Mouse (Mus musculus): ENCODE measurements around the gene Colq. TPM values are rescaled to one million over a fixed set of nuclear protein-coding genes. Genes with fewer than 3 reads are reported as not detected.

The Colq gene
- total RNA-seq, 4 experiments from 2014 or later = 0.18 to 0.37 (median 0.22) TPM

DNA sequence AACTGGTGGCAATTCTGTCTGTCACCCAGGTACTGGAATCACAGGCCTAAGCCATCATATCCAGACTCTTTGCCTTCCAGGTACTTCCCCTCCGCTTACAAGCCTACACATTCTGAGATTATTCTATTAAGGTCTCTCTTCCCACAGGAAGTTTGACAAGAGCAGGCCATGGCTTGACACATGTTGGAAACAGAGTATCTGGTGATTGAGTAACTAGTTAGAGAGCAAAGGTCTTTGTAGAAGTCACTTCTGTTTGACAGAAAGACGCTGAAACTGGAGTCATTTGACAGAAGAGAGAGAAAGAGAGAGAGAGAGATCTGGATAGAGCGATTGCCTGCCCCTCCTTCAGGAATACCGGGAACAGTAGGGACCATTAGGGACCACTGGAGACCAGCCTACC, 60.3 kb downstream of the Colq start:
- no peak for DNase-seq (ENCODE audit: low spot score in 2 of 2)

GRCm38 (mm10) chr14:31525040-31525810, 65.9 kb downstream of the Colq start:
- DNase-seq (ENCODE audit: low spot score in 2 of 2) = no peak

DNA sequence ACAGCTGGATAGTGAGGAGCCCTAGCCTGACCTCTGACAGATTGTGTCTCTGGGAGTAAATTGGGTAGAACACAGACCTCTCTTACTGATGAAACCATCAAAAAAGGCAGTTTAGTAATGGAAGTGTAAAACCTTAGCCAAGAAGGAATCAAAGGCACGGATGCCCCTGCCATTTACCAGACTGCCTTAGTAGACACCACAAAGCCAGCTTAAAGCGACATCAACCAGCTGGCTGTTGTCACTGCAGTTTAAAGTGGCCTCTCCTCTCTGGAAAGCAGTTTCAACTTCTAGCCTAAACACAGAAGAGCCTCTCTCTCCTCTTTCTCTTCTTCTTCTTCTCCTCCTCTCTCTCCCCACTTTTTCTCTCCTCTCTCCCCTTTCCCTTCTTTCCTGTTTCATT, 69.8 kb downstream of the Colq start:
- no peak for DNase-seq (ENCODE audit: low spot score in 2 of 2)

DNA sequence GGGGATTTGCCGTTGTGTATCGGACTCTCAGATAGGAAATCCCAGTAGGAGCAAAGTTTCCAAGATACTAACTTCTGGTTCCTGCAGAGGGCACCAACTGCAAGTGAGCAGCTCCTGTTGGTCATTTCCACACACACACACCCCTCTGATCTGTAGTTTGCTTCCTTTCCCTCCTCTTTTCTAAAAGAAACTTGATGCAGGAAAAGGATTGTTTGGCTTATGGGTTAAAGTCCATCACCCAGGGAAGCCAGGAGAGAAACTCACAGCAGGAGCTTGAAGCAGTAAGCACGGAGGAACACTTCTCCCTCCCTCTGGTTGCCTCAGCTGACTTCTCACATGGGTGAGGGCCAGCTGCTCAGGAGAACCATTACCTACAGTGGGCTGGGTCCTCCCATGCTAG, 72.0 kb downstream of the Colq start:
- no peak for DNase-seq (ENCODE audit: low spot score in 2 of 2)

DNA sequence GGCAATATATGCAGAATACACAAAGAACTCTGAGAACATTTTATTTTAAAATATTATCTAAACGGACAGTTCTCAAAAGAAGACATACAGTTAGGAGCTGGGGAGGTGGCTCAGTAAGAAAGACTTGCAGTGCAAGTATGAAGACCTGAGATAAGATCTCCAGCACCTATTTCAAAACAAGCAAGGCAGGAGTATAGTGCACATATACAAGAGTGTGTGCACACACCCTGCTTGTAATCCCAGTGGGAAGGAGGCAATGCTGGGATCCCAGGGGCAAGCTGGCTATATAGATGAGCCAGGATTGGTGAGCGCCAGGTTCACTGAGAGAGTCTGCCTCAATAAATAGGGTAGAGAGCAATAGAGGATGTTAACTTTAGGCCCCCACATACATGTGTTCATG, 75.2 kb downstream of the Colq start:
- DNase-seq (ENCODE audit: low spot score in 2 of 2) = no peak

GRCm38 (mm10) chr14:31510322-31510721, 80.8 kb downstream of the Colq start:
- DNase-seq (ENCODE audit: low spot score in 2 of 2) = no peak

- DNase-seq (ENCODE audit: low spot score in 2 of 2) = no peak
Observed at GRCm38 (mm10) chr14:31509911-31510310, 81.2 kb downstream of the Colq start.

GRCm38 (mm10) chr14:31506456-31506855, 84.7 kb downstream of the Colq start:
- DNase-seq (ENCODE audit: low spot score in 2 of 2) = peak; percentile 71 to 75

DNA sequence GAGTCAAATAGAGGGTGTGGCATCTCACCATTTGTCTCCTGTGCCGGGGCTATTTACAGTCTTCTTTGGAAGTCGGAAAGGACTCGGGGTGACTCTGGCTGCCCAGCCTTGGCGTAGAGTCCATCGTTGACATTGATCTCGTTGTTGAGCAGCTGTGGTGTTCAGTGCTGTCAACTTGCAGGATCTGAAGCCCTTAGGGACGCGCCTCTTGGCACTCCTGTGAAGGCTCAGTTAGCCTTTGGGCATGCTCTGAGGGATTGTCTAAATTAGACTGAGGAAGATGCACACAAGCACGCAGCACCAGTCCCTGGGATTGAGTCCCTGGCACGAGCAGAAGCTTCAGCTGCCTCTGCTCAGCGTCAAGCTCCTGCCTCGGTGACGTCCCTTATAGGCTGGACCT, 87.7 kb downstream of the Colq start:
- no peak for DNase-seq (ENCODE audit: low spot score in 2 of 2)

DNA sequence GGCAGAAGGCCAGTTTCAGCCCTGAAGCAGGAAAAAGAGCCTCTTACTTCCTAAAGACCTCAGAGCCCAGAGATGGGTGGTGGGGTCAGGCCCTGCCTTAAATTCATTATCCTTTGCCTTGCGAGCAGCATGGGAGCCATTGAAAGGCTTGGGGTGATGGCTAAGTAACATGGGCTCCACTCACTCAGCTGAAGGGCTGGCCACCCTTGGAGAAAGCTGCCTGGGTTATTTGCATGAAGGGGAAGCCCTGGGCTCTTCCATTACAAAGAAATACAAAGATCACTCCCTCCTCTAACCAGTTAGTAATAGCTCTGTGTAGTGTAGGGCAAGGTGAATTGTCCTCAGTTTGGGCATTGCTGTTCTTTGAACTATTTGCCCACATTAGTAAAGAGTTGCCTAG, 91.6 kb downstream of the Colq start:
- DNase-seq (ENCODE audit: low spot score in 2 of 2) = no peak

- DNase-seq (ENCODE audit: low spot score in 2 of 2) = no peak
Observed at GRCm38 (mm10) chr14:31496241-31496646, 94.9 kb downstream of the Colq start.

- DNase-seq (ENCODE audit: low spot score in 2 of 2) = no peak
Observed at GRCm38 (mm10) chr14:31495538-31495937, 95.6 kb downstream of the Colq start.

DNA sequence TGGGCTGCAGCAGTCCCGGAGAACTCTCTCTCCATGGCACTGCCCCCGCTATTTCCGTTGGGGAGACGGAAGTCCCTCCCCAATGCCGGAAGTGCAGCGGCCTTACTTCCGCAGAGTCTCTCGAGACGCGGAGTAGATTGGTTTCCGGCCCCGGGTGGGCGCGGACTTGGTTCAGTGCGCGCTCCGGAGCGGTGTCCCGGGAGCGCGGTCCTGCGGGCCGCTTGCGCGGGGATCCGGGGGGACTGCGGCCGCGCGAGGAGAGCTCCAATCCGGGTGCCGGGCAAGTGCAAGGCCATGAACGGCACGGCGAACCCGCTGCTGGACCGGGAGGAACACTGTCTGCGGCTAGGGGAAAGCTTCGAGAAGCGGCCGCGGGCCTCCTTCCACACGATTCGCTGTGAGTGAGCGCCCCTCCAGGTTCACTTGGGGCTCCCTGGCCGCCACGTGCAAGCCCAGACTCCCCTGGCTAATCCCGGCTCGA, 96.1 kb downstream of the Colq start, which contains the start of gene Mettl6:
Gene Mettl6 (minus strand): TSS at position 66 of the 481 bp plus-strand sequence.
- peak; percentile 79 to 86 for DNase-seq (ENCODE audit: low spot score in 2 of 2)

DNA sequence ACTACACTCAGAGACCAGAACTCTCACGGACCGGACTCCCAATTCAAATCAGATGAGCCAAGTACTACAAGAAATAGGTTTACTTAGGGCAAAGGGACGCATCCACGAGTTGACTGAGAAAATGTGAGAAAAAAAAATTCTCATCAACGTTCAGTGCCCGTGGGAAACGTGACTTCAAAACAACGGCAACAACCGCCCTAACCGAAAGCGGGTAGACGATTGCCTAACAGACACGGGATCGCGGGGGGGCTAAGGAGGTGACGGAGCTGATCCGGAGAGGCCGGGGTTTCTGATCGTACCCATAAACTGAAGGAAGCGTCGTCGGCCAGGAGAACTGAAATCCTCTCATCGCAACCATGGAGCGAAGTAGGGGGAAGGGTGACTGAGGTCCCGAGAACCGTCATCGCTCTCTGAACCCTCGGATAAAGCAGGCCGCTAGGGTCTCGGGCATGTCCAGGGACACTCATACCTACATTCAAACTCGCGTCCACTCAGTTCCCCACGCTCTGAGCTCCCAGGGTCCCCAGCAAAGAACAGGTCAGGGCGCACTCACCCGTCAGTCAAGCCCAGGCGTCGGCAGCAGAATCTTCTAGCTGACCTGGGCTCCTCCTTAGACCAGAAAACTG, 96.7 kb downstream of the Colq start, which contains the start of gene Eaf1:
Gene Eaf1 (plus strand): TSS at position 51 of the 626 bp plus-strand sequence.
- DNase-seq (ENCODE audit: low spot score in 2 of 2) = no peak

- no peak for DNase-seq (ENCODE audit: low spot score in 2 of 2)
Observed at GRCm38 (mm10) chr14:31493901-31494300, 97.2 kb downstream of the Colq start.

- no peak for DNase-seq (ENCODE audit: low spot score in 2 of 2)
Observed at GRCm38 (mm10) chr14:31488055-31488454, 103.1 kb downstream of the Colq start.

DNA sequence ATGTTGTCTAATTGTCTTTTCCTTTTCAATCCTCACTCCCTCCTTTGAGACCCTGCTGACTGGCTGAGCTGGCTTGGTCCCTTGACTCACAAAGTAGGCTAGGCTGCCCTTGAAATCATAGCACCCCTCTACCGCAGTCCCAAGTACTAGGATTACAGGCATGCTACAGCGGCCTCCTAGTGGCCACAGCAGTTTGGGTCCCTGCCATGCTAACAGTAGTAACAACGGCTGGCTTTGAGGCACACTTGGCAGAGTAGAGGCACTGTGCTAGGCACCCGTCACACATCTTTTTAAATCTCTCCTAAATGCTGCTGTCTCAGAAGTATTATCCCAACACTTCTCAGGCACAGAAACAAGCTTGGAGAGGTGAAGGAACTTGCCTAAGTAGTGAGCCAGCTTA, 104.7 kb downstream of the Colq start:
- DNase-seq (ENCODE audit: low spot score in 2 of 2) = no peak

DNA sequence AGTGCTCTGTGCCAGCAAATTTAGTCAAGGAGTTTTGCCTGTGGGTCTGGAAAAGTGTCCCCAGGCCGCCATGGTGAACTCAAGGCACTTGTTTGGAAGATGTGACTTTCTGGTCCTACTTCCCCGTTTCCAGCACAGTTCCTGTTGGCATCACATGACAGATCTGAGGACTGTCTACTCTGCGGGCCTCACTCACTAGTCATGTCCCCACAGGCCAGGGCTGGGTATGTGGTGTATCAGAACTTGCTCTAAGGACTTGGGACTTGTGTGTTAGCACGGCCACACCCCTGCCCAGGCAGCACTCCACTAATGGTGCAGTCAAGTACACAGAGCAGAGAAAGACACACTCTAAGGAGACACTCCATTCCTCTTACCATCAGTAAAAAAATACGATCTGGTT, 108.7 kb downstream of the Colq start:
- DNase-seq (ENCODE audit: low spot score in 2 of 2) = no peak

DNA sequence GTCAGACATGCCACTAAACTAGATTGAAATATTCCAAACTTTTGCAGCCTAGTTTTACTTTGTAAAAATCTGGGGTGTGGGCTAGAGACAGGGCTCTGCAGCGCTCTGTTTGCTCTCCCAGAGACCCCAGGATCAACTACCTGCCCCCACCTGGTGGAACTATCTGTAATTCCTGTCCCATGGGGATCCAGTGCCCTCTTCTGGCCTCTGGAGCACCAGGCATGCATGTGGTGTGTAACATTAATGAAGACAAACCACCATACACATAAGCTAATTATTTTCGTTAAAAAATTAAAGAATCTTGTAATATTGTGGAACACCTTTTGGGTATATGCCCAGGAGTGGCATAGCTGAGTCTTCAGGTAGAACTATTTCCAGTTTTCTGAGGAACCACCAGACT, 117.8 kb downstream of the Colq start:
- no peak for DNase-seq (ENCODE audit: low spot score in 2 of 2)

Data from layer of hippocampus, adult 8-10 months (tissue).